In genomic region chr1:22268581-22269359, GRCm38 (mm10) we compare ENCODE assay signal across 8 mouse cellular contexts.
A peak's percentile ranks its signal among the peaks of the same experiment; 100 is the strongest.
DNase-seq lines count a peak whose midpoint lies in the region; ATAC-seq lines count a peak whose summit lies in the region.

No protein-coding gene starts in this region.

- no peak overlapping the region for H3K9ac ChIP-seq in forebrain, embryonic 14.5 days (ENCODE audit: low read length)
- H3K9ac ChIP-seq in lung, embryonic 15.5 days, result no peak overlapping the region

- no peak overlapping the region; the same call in 1 of the 2 replicates for H3K4me2 ChIP-seq in forebrain, embryonic 14.5 days (ENCODE audit: low read length)
- peak overlapping the region; percentile 36 for H3K4me2 ChIP-seq in lung, embryonic 15.5 days

- peak; percentile 81 for ATAC-seq in forebrain, embryonic 14.5 days
- peak; percentile 76; the same call in 1 of the 2 replicates for ATAC-seq in lung, embryonic 15.5 days (ENCODE audit: borderline replicate concordance, extremely low read depth, low FRiP score, low TSS enrichment)

- H3K27ac ChIP-seq in forebrain, embryonic 14.5 days (ENCODE audit: low read depth, low read length), result no peak overlapping the region
- no peak overlapping the region for H3K27ac ChIP-seq in lung, embryonic 15.5 days

- H3K36me3 ChIP-seq in forebrain, embryonic 14.5 days (ENCODE audit: control insufficient read depth, insufficient read depth, low read length), result no peaks in the 10 kb centered on the region
- no peaks in the 10 kb centered on the region for H3K36me3 ChIP-seq in lung, embryonic 15.5 days

- no peaks in the 10 kb centered on the region for H3K27me3 ChIP-seq in forebrain, embryonic 14.5 days (replicated peaks; ENCODE audit: control insufficient read depth, insufficient read depth, low read length)
- H3K27me3 ChIP-seq in lung, embryonic 15.5 days, result no peaks in the 10 kb centered on the region

- no peak overlapping the region for H3K4me3 ChIP-seq in forebrain, embryonic 14.5 days (ENCODE audit: low read depth, low read length)
- H3K4me3 ChIP-seq in lung, embryonic 15.5 days, result peak overlapping the region; percentile 8; the same call in 1 of the 2 replicates

- DNase-seq in ES-CJ7 (ENCODE audit: low read depth, low spot score), result peak; percentile 80
- DNase-seq in c-Kit-positive CD71-positive TER-119-positive erythroid progenitor cells, embryonic 14.5 days (ENCODE audit: low spot score), result peak; percentile 35
- peak; percentile 85 for DNase-seq in forebrain, embryonic 14.5 days (ENCODE audit: low spot score)
- DNase-seq in heart, postnatal 36 days, result peak; percentile 60 to 71
- peak; percentile 86 for DNase-seq in layer of hippocampus, adult 11-12 months (ENCODE audit: low spot score)
- DNase-seq in retina, embryonic 14.5 days (ENCODE audit: low spot score), result peak; percentile 88
- peak; percentile 78 for DNase-seq in thymus, postnatal 4 days

- H3K4me1 ChIP-seq in forebrain, embryonic 14.5 days (ENCODE audit: control insufficient read depth, insufficient read depth, low read length), result peaks cover 6% of the 10 kb centered on the region
- H3K4me1 ChIP-seq in lung, embryonic 15.5 days, result no peaks in the 10 kb centered on the region

- no peaks in the 10 kb centered on the region for H3K9me3 ChIP-seq in forebrain, embryonic 14.5 days (replicated peaks; ENCODE audit: control insufficient read depth, low read length)
- no peaks in the 10 kb centered on the region for H3K9me3 ChIP-seq in lung, embryonic 15.5 days

- intact Hi-C loops in heart, postnatal 36 days (cut with DNase I), result loop anchor here (1.0 to 10.0 kb wide), 4 partner anchors 194 to 1101 kb away; partner anchors contain the start of gene Kcnq5

- 33% methylated on average over 15 of the region's 15 CpGs for WGBS in forebrain, embryonic 14.5 days
- WGBS in lung, embryonic 15.5 days, result 12% methylated on average over 15 of the region's 15 CpGs

Comparison
In these comparisons a context has a peak if more than half of its experiments do, and no peak if none do; other contexts are left out.
1. DNase-seq: peak in every context shown above with its lines; median percentile 88 in retina, embryonic 14.5 days; 86 in layer of hippocampus, adult 11-12 months; 85 in forebrain, embryonic 14.5 days; 80 in ES-CJ7; 78 in thymus, postnatal 4 days; 66 in heart, postnatal 36 days; 35 in c-Kit-positive CD71-positive TER-119-positive erythroid progenitor cells, embryonic 14.5 days.